Mouse (Mus musculus) right cerebral cortex, postnatal 36 days (tissue): ENCODE data around the gene Map3k15.

ENCODE experiments used
- DNase-seq, 2 experiments: peaks; one replicate each; pipeline ENCODE4 v3.0.0; 2022; ENCODE audit warnings: low spot score in 2 of 2, mixed read lengths in 1 of 2

Map3k15 gene

DNA sequence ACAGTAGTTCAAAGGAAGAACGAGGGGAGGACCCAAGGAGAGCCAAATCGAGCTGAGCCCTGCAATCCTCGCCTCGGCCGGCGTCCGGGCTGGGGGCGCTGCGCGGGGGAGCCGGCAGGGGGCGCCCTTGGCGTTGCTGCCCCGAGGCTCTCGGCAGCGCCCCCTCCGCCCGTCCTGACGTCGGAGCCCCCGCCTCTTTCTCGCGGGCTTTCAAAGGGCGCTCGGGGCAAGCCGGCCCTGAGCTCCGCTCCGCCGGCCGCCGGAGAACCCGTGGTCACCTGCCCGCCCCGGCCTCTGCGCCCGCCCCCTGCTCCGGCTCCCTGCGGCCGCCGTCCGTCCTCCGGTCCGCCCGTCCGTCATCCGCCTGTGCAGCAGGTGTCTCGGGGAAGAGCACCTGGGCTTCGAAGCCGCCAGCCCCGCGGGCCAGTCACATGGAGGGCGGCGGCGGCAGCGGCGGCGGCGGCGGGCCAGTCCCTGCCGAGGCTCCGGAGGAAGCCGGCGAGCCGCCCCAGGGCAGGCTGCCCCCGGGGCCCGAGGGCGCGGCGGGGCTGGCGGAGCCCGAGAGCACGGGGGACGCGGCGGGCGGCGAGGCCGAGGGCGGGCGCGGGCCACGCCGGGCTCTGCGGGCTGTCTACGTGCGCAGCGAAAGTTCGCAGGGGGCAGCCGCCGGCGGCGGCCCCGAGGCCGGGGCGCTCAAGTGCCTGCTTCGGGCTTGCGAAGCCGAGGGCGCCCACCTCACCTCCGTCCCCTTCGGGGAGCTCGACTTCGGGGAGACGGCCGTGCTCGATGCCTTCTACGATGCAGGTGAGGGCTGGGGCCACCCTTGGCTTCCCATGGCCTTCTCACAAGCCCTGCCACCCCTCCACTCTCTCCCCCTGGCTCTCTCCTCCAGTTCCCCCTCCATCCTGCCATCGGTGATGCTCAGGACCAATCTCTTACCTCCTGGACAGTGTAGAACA, at the start of gene Map3k15:
Gene Map3k15 (plus strand): TSS at position 432 of the 959 bp plus-strand sequence.
- peak in 1 of 2 experiments; percentile 14 for DNase-seq

GRCm38 (mm10) chrX:159942569-159942968, 45.7 kb upstream of the Map3k15 start:
- no peak for DNase-seq

DNA sequence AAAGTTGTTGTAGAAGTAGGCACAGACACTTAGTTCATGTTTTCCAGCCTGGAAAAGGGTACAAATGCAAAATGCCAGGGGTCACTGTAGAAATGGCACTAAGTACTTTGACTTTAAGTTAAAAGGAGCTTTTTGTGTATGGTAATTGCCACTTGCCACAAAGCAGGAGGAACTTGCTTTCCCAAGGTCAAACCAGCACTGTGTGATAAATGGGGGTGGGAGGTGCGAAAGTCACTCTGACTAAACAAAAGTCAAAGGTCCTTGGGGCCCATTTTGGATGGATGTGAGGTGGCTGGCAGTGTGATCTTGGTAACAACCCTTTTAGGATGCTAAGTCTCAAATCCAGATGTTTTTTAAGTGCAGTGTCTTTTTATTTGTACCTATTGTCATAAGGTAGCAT, 44.6 kb upstream of the Map3k15 start:
- DNase-seq, result no peak

DNA sequence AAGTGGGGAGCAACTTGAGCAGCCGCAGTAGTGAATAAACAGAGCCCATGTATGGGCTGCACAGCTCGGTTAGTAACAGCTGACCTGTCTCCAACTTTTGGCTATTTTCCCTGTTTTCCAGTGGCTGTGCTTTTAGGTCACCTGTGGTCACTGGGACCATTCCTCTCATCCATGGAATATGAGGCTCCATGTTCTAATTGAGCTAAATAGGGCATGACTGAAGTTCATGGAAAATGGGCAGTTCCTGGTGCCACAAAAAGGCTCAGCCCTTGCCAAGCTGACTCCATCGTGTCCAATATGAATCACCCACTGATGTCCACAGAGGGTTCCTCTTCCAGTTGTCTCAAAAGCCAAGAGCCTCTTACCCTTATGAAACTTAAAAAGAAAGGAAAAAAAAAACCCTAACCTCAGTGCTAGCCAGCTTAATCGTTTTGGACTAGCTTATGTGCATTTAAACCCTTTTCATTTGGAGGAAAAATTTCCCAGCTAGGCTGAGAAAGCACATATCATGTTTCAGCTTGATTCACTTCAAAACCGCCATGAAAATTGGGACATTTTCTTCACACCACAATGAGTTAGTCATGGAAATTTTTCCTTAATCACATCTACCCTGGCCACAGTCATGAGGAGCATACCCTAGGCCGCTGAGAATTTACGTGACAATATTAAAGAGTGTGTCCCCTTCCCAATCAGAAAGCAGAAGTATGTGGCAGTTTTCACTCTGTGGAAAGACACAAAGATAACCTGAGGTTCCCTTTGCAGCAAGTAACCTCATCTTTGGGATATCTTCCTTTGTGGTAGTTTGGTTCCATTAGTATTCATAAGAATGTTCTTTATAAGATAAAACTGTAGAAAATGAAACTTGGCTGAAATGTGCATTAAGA, 34.4 kb upstream of the Map3k15 start:
- DNase-seq, result no peak

- DNase-seq, result no peak
Observed at GRCm38 (mm10) chrX:159954430-159954779, 33.8 kb upstream of the Map3k15 start.

GRCm38 (mm10) chrX:159955433-159955832, 32.8 kb upstream of the Map3k15 start:
- DNase-seq, result no peak

GRCm38 (mm10) chrX:159961385-159961784, 26.8 kb upstream of the Map3k15 start:
- no peak for DNase-seq

- peak; percentile 18 to 24 for DNase-seq
Observed at GRCm38 (mm10) chrX:159963273-159963672, 25.0 kb upstream of the Map3k15 start.

- peak in 1 of 2 experiments; percentile 6 for DNase-seq
Observed at GRCm38 (mm10) chrX:159963925-159964324, 24.3 kb upstream of the Map3k15 start.

GRCm38 (mm10) chrX:159969025-159969424, 19.2 kb upstream of the Map3k15 start:
- DNase-seq, result no peak

- DNase-seq, result no peak
Observed at GRCm38 (mm10) chrX:159971091-159971779, 17.0 kb upstream of the Map3k15 start.

GRCm38 (mm10) chrX:159973730-159974129, 14.5 kb upstream of the Map3k15 start:
- no peak for DNase-seq

- no peak for DNase-seq
Observed at GRCm38 (mm10) chrX:159976243-159976642, 12.0 kb upstream of the Map3k15 start.

- DNase-seq, result no peak
Observed at GRCm38 (mm10) chrX:159995808-159996207, 7.6 kb downstream of the Map3k15 start.

DNA sequence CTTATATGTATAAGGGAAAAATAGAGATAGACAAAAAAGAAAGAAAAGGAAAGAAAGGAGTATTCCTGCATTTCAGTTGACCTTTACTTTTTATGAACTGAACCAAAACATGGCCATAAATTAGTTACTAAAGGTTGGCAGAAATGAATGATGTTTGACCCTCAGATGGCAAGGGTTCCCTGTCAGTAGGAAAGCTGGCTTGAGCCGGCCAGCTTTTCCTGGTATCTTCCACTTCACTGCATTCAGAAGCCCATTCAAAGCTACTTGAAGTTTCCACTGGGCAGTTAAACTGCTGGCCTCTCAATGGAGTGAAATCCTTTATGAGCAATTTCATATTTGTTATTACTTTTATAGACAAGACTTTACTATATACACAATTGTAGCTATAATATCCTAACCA, 65.1 kb downstream of the Map3k15 start:
- no peak for DNase-seq

GRCm38 (mm10) chrX:160054643-160055042, 66.4 kb downstream of the Map3k15 start:
- DNase-seq, result no peak

DNA sequence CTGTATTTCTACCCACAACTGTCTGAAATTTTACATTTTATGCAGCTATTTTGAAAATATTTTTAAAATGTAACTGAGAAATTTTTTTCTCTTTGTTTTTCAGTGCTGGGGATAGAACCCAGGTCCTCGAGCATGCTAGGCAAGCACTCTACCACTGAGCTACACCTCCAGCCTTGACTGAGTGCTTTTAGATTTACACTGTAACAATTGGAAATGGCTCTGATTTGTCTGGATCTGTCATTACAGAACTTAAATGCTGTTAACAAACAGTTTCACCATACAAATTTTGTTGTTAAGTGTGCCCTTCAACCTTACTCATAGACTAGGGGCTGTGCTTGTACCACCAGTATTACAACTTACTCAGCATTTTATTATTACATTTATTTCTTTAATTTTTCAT, 103.7 kb downstream of the Map3k15 start:
- DNase-seq, result no peak

DNA sequence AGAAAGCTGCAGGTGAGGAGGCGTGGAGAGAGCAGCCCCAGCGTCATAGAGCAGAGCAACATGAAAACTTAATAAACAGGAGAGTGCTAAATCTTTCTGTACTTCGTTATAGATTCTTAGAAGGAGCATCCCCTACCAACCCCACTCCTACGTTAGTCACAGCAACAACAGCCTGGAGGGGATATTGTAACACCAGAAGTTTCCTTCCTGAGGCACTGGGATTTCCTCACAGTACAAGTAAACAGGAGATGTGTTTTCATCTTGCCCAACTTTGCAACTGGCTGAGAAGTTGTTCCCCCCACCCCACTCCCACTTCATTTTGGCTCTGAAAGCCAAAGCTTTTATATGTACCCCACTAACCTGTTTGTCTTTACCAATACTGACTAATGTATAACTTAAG, 119.6 kb downstream of the Map3k15 start:
- DNase-seq, result no peak

DNA sequence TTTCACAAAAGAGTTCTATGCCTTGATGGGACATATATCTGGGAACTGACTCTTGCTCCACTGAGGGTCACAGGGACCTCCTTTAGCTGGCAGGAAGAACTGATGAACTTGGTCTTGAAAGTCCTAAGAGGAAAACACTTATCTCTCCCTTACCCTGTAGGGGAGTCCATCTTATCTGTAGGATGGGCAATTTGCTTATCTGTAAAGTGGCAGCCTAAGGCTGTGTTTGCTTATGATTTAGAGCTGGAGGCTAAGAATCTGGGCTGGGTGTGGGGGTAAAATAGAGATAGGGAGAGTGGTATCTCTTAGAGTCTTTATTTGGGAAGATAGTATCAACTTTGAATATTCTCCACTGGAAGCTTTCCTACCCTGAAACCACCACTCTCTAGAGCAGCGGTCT, 125.5 kb downstream of the Map3k15 start:
- DNase-seq, result no peak

DNA sequence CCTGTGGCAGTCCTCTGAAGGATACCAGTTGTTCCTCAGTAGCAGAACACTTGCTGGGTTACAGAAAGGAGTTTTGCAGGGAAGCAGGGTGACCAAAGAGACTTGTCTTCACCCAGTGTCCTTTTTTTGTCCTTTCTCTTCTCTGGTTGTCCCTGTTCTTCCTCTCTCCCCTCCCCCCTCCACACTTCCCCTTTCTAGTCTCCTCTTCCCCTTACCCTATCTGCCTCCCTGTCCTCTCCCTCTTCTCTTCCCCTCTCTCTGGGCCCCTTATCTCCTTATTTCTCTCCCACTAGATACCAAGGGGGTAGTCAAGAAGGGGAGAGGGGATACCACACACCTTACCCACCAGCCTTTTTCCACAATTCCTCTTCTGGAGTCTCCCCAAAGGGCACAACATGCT, 127.8 kb downstream of the Map3k15 start:
- DNase-seq, result no peak

DNA sequence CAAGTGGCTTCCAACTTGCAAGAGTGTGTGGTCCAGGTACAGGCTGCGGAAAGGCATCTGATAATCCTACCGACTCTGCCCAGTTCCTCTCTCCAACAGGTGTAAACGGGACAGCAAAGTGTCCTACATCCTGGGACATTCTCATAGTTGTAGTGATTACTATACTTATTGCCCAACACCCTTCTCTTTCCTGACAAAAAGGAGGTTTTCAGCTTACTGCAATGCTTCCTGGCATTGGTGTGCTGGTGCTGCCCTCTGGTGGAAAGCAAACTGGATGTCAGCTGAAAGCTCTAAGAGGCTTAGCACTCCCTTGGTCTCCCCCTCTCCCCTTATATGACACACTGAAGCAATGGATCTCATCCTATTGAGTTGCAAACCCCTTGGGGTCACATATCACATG, 128.4 kb downstream of the Map3k15 start:
- DNase-seq, result peak; percentile 6 to 21
